Mouse (Mus musculus): Measurements from ENCODE around the gene Ccdc62. TPM values are rescaled to one million over a fixed set of nuclear protein-coding genes. Genes with fewer than 3 reads are reported as not detected.

Gene Ccdc62
- polyA plus RNA-seq, 1 experiment from 2014 or later = 0.93 TPM

DNA sequence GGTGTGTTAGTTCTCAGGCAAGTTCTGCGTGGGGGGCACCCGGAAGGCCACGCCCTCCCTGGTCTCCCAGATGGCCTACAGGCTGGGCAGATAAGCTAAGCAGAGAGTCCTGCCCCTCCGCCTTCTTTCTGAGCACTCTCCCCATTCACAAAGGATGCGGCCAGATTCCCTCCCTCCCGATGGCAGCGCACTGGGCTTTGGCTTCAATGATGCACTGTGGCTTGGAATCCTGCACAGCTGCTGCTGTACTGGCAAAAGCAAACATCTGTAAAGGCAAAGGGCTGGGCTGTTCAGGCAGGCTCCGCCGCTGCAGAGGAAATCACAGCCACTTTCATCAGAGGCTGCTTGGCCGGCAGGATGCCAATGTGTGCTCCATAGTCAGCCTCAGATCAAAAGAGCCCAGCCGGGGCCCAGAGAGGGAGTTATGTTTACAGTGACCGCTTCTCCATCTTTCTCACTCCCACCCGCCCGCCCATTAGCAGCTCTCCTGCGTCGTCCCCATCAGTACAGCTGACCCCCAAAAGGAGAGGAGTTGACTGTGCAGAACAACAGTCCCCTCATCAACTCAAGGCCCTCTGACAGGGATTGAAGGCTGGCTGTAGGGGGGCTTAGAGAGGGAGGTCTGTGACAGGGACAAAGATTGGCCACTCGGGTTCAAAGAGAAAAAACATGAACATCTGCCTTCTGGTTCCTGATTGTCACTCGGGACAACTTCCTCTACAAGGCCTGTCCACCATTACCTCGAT, 80.6 kb downstream of the Ccdc62 start:
- H3K4me3 ChIP-seq (ENCODE audit: inconsistent target) = no peak overlapping the region
- H3K27ac ChIP-seq = peak overlapping the region; percentile 49
- H3K36me3 ChIP-seq (ENCODE audit: inconsistent target) = peaks cover 33% of the 10 kb centered on the region
- peaks cover 81% of the 10 kb centered on the region for H3K79me2 ChIP-seq (ENCODE audit: inconsistent target)
- WGBS (ENCODE audit: missing documents) = 45% methylated on average over 15 of the region's 19 CpGs

DNA sequence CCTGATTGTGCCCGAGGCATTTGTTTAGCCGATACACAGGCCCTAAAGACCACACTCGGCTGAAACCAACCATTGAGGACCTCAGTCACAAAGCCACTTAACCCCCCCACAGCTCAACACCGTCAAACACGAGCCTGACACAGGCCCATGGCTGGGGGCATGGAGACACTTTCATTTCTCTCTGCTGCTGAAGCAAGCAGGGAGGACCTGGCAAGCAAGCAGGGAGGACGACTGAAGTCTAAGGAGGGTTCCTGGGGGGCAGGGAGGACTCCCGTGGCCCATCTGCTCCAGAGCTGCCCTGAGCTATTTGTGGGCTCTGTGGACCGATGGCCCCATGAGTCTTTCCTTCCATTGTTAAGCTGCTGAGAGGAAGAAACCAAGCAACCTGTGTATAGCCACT, 81.4 kb downstream of the Ccdc62 start:
- peak overlapping the region; percentile 49 for H3K27ac ChIP-seq
- 18% methylated on average over 8 of the region's 8 CpGs for WGBS (ENCODE audit: missing documents)
- H3K36me3 ChIP-seq (ENCODE audit: inconsistent target) = peaks cover 24% of the 10 kb centered on the region
- H3K4me3 ChIP-seq (ENCODE audit: inconsistent target) = no peak overlapping the region
- peaks cover 89% of the 10 kb centered on the region for H3K79me2 ChIP-seq (ENCODE audit: inconsistent target)

DNA sequence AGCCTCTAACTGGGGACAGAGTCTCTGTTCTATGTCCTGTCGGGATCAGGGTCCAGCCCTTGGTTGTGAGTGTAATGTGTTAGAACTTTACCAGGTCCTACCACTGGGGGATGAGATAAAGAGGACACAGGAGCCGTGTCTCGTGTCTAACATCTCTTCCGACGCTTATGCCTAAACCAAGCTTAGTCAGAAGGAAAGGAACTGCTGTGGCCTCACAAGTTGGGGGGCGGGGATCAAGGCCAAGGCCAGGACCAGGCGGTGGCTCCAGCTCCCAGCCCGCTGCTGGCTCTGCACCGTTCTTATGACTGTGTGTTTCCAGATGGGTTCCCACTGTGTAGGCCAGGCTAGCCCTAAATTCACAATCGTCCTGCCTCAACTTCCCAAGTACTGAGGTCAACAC, 82.4 kb downstream of the Ccdc62 start:
- Histone ChIP-seq H3K79me2 (ENCODE audit: inconsistent target) (peaks cover 97% of the 10 kb centered on the region), H3K4me3 (ENCODE audit: inconsistent target) (no peak overlapping the region), H3K36me3 (ENCODE audit: inconsistent target) (peaks cover 15% of the 10 kb centered on the region), H3K27ac (no peak overlapping the region)
- 82% methylated on average over 6 of the region's 10 CpGs for WGBS (ENCODE audit: missing documents)

DNA sequence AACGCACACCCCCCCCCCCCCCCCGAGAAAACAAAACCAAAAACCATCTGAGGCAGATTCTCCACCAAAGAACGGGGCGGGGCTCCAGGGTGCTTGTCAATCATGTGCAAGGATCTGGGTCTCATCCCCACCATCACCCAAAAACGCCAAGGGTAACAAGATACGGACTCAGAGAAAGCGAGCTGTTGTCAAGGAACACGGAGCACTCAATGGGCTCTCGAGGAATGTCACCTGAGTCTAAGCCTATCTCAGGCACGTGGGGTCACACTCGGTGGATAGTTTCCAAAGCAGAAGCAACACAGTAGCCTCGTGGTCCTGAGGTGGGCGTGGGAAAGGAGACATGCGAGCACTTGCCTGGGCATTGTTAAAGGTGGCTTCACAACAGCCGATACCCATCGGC, 83.3 kb downstream of the Ccdc62 start:
- no peak overlapping the region for H3K27ac ChIP-seq
- WGBS (ENCODE audit: missing documents) = 86% methylated on average over 14 of the region's 16 CpGs
- H3K4me3 ChIP-seq (ENCODE audit: inconsistent target) = no peak overlapping the region

DNA sequence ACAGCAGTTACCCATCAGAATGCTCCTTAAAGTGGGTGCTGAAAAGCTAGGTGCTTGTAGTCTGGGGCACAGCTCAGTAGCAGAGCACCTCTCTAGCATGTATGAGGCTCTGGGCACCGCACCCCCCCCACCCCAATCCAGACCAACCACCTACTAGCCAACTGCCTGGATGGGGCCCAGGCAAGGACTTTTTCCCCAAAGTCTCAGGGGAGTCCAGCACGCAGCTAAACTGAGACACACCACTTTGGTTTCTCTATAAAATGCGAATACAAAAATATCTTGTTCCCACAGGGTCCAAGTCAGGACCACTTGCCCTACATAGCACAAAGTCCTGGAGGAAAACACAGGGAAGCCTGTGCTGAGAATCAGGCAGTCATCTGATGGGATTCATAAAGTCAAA, 83.7 kb downstream of the Ccdc62 start:
- Histone ChIP-seq H3K79me2 (ENCODE audit: inconsistent target) (peaks cover 96% of the 10 kb centered on the region), H3K4me3 (ENCODE audit: inconsistent target) (no peak overlapping the region), H3K27ac (no peak overlapping the region), H3K36me3 (ENCODE audit: inconsistent target) (peaks cover 2% of the 10 kb centered on the region; the same call in 1 of the 2 replicates)
- WGBS (ENCODE audit: missing documents) = 88% methylated on average over 3 of the region's 3 CpGs

More for the DNA sequence above, 83.3 kb downstream of the Ccdc62 start:
- H3K79me2 ChIP-seq (ENCODE audit: inconsistent target) = peaks cover 97% of the 10 kb centered on the region
- H3K36me3 ChIP-seq (ENCODE audit: inconsistent target) = peaks cover 7% of the 10 kb centered on the region; the same call in 1 of the 2 replicates

DNA sequence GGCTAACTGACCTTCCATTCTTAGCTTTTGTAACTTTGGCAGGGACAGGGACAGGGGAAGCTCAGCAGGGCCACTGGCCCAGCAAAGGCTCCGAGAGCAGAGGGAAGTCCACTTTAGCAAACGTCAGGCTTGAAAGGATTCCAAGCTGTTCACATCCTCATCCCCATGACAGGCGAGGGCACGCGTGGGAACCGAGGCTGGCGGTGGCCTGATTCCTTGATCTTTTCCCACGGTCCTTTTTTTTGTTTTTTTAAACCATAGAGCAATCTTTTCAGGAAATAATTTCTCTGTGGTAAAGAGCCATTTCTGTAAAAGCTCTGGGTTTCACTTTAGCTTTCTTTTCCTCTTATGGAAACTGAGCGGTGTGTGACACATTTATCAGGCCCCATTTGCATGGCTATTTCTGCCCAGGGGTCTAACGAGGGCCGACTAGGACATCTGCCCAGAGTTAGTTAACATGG, 84.3 kb downstream of the Ccdc62 start:
- Histone ChIP-seq H3K79me2 (ENCODE audit: inconsistent target) (peaks cover 92% of the 10 kb centered on the region), H3K36me3 (ENCODE audit: inconsistent target) (no peaks in the 10 kb centered on the region), H3K4me3 (ENCODE audit: inconsistent target) (no peak overlapping the region), H3K27ac (peak overlapping the region; percentile 8; the same call in 1 of the 2 replicates)
- WGBS (ENCODE audit: missing documents) = 4% methylated on average over 11 of the region's 11 CpGs

DNA sequence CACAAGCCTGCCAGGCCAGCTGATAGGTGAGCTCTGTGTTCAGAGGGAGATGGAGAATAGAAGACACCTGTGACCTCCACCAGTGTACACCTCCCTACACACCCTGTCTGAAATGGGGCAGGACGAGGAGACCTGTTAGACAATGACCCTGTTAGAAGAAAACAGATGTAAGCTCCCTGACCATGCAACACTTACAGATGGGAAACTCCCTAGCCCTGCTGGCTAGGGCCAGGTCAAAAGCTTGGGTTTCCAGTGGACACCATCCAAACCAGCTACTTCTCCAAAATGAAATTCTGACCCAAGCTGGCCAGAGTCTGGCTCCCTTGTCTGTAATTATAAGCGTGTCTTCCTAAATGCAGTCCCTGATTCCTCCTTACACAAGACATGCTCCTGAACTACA, 85.2 kb downstream of the Ccdc62 start:
- Histone ChIP-seq H3K36me3 (ENCODE audit: inconsistent target) (no peaks in the 10 kb centered on the region), H3K4me3 (ENCODE audit: inconsistent target) (no peak overlapping the region), H3K79me2 (ENCODE audit: inconsistent target) (peaks cover 92% of the 10 kb centered on the region), H3K27ac (no peak overlapping the region)
- WGBS (ENCODE audit: missing documents) = 49% methylated on average over 2 of the region's 2 CpGs

DNA sequence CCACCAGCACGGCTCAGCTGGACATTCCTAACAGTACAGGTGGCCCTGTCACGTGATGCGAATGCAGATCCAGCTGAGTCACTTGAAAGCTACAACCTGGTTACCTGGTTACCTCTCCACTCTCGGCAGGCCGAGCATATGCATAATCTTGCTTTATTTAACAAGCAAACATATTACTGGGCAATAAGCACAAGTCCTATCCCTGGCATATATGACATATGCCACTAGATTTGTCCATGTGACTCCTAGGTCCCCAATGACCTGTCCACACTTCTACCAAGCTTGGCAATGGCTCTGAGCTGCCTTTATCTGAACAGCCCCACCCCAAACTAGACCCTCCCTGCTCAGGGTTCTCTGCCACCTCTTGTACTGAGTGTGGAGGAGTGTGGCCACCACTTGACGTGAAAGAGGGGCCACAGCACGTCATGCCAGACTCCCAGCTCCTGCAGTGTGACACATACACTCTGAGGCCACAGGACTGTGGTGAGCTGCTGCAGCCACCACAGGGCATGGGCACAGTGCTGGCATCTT, 85.9 kb downstream of the Ccdc62 start:
- Histone ChIP-seq H3K79me2 (ENCODE audit: inconsistent target) (peaks cover 92% of the 10 kb centered on the region), H3K4me3 (ENCODE audit: inconsistent target) (no peak overlapping the region), H3K27ac (no peak overlapping the region), H3K36me3 (ENCODE audit: inconsistent target) (no peaks in the 10 kb centered on the region)
- WGBS (ENCODE audit: missing documents) = 89% methylated on average over 7 of the region's 7 CpGs

DNA sequence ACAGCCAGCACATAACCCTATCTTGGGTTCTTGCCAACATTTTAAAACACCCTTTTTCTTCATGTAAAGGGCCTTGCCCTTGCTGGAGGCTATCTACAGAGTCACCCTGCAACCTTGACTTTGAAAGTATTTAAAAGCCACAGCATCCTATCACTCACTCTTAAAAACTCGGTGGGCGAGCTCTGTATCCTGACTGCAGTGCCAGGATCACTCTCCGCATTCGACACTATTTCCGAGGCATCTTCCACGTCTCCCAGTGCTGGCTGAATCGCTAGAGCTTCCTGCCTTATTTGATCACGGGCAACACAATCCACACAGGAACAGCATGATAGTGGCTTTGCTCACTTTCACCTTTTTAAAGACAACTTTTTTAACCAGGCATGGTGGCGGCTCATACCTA, 87.5 kb downstream of the Ccdc62 start:
- 88% methylated on average over 9 of the region's 9 CpGs for WGBS (ENCODE audit: missing documents)
- Histone ChIP-seq H3K79me2 (ENCODE audit: inconsistent target) (peaks cover 92% of the 10 kb centered on the region), H3K36me3 (ENCODE audit: inconsistent target) (no peaks in the 10 kb centered on the region), H3K27ac (no peak overlapping the region), H3K4me3 (ENCODE audit: inconsistent target) (no peak overlapping the region)

DNA sequence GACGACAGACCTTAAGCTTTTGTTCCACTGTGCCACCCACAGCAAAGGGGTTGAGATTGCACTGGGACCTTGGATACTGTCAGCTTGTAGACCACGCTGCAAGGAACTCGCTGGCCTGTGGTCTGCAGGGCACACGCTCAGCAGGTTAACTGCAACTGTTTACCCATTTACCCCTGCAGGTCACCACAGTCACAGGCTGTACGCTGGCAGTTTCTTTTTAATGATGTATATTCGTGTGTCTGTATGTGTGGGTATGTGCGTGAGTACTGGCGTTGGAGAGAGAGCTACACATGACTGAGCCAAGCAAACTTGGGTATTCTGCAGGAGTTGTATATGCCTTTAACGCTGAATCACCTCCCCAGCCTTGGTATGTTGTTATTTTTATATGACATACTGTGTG, 88.2 kb downstream of the Ccdc62 start:
- WGBS (ENCODE audit: missing documents) = 43% methylated on average over 9 of the region's 9 CpGs
- Histone ChIP-seq H3K36me3 (ENCODE audit: inconsistent target) (no peaks in the 10 kb centered on the region), H3K27ac (peak overlapping the region; percentile 35), H3K4me3 (ENCODE audit: inconsistent target) (no peak overlapping the region), H3K79me2 (ENCODE audit: inconsistent target) (peaks cover 92% of the 10 kb centered on the region)

Other genes with a start within 250 kb of the Ccdc62 start
- 40.2 to 65.1 TPM (median 40.4 TPM) in 3 replicates for gene Clip1, start 246.1 kb upstream of the Ccdc62 start, polyA plus RNA-seq (2018)
- 25.4 to 34.6 TPM (median 29.5 TPM) in 3 replicates for gene Zcchc8, start 209.6 kb upstream of the Ccdc62 start, polyA plus RNA-seq (2018)
- gene Rsrc2, start 181.3 kb upstream of the Ccdc62 start, polyA plus RNA-seq (2018) = 62.5 to 150 TPM (median 74.9 TPM) in 3 replicates
- gene Kntc1, start 181.0 kb upstream of the Ccdc62 start, polyA plus RNA-seq (2018) = 0.50 to 8.5 TPM (median 1.5 TPM) in 3 replicates
- gene Hcar2, start 65.2 kb upstream of the Ccdc62 start, polyA plus RNA-seq (2018) = 0.54 to 2.0 TPM (median 0.57 TPM) in 3 replicates
- gene Hcar1, start 50.7 kb upstream of the Ccdc62 start, polyA plus RNA-seq (2018) = not detected in 3 replicates
- 32.8 to 151 TPM (median 58.4 TPM) in 3 replicates for gene Denr, start 23.5 kb upstream of the Ccdc62 start, polyA plus RNA-seq (2018)
- gene Gm43518, start 3.3 kb upstream of the Ccdc62 start, polyA plus RNA-seq (2018) = not detected in 3 replicates
- 0.04 to 0.47 TPM (median 0.21 TPM) in 3 replicates for gene Hip1r, start 42.9 kb downstream of the Ccdc62 start, polyA plus RNA-seq (2018)
- gene Vps37b, start 101.6 kb downstream of the Ccdc62 start, polyA plus RNA-seq (2018) = 13.1 to 27.6 TPM (median 22.7 TPM) in 3 replicates
- 1.6 to 2.1 TPM (median 1.6 TPM) in 3 replicates for gene Abcb9, start 165.1 kb downstream of the Ccdc62 start, polyA plus RNA-seq (2018)
- gene Ogfod2, start 181.6 kb downstream of the Ccdc62 start, polyA plus RNA-seq (2018) = 4.3 to 17.5 TPM (median 13.1 TPM) in 3 replicates
- gene Arl6ip4, start 185.4 kb downstream of the Ccdc62 start, polyA plus RNA-seq (2018) = 37.6 to 60.2 TPM (median 56.1 TPM) in 3 replicates

Measured in macrophage (primary cell).